Mouse (Mus musculus) lung, embryonic 14.5 days (tissue): ENCODE measurements around the gene Pes1. TPM values are rescaled to one million over a fixed set of nuclear protein-coding genes. Genes with fewer than 3 reads are reported as not detected.
"Not testable (repeated sequence)": the region's sequence is repeated elsewhere in the genome, so short reads cannot be mapped to it uniquely, and the experiment has no call there.

Experiments used
- ATAC-seq: fragments of 200-750 bp; cut with Nextera tagmentation; 2 replicates; pipeline ENCODE4 v1.8.0; 2017; ENCODE audit warnings: mild to moderate bottlenecking, moderate TSS enrichment, moderate library complexity; ENCODE audit not compliant: insufficient read depth
- DNase-seq: peaks from one replicate; pipeline ENCODE4 v3.0.0-alpha.2; 2015
- H3K27ac ChIP-seq: fragments of 300-500 bp; sonication (generic); 2 replicates; pipeline ENCODE4 v1.5.1; 2014; ENCODE audit warnings: low read depth, mild to moderate bottlenecking, moderate library complexity
- H3K27me3 ChIP-seq: fragments of 300-500 bp; sonication (generic); 2 replicates; pipeline ENCODE4 v1.6.1; 2014; ENCODE audit warnings: low read length, control low read depth; ENCODE audit not compliant: insufficient read depth
- H3K36me3 ChIP-seq: fragments of 300-500 bp; sonication (generic); 2 replicates; pipeline ENCODE4 v1.6.1; 2014; ENCODE audit warnings: control low read depth; ENCODE audit not compliant: insufficient read depth
- H3K4me1 ChIP-seq: fragments of 300-500 bp; sonication (generic); 2 replicates; pipeline ENCODE4 v1.6.1; 2014; ENCODE audit warnings: antibody characterized with exemption, control low read depth; ENCODE audit not compliant: insufficient read depth
- H3K4me2 ChIP-seq: fragments of 300-500 bp; sonication (generic); 2 replicates; pipeline ENCODE4 v1.6.1; 2014; ENCODE audit warnings: mild to moderate bottlenecking
- H3K4me3 ChIP-seq: fragments of 300-500 bp; sonication (generic); 2 replicates; pipeline ENCODE4 v1.5.1; 2014; ENCODE audit warnings: low read depth, low read length
- H3K9ac ChIP-seq: fragments of 300-500 bp; sonication (generic); 2 replicates; pipeline ENCODE4 v1.6.1; 2014
- H3K9me3 ChIP-seq: fragments of 300-500 bp; sonication (generic); 2 replicates; pipeline ENCODE4 v1.6.1; 2016; ENCODE audit warnings: low read depth, low read length, control low read depth
- CTCF ChIP-seq: IDR thresholded peaks from 2 replicates; pipeline ENCODE4 v1.5.1; 2016; ENCODE audit warnings: antibody characterized with exemption, low read depth
- WGBS: fragments of 180-500 bp; shearing (Covaris S2); extraction: QIAGEN DNeasy Blood & Tissue Kit; methylation state at CpG from one replicate; pipeline ENCODE4 v1.1.7; 2014; 5-methylcytosine and 5-hydroxymethylcytosine counted together
- polyA plus RNA-seq: library from polyadenylated mRNA; unstranded; fragments of >200 nt; fragmentation: Nextera tagmentation; extraction: Ambion mirVana; gene quantifications from 2 replicates; pipeline ENCODE4 v1.2.1, GENCODE M21; 2014

Gene Pes1
- polyA plus RNA-seq, 1 experiment from 2014 or later = 77.2 TPM

GRCm38 (mm10) chr11:4005220-4005805 lies 41.5 kb downstream of the Pes1 start:
- H3K9ac ChIP-seq = no peak overlapping the region
- no peak overlapping the region for H3K4me3 ChIP-seq
- TF ChIP-seq CTCF = no peak
- H3K27me3 ChIP-seq = 0 out of 2 replicates have a peak, but pooled peaks cover 6% of the 10 kb centered on the region
- no peak overlapping the region for H3K4me2 ChIP-seq
- ATAC-seq (no peak), DNase-seq (no peak)
- H3K36me3 ChIP-seq = no peaks in the 10 kb centered on the region
- 60% methylated on average over 5 of the region's 5 CpGs for WGBS
- no peak overlapping the region for H3K27ac ChIP-seq
- no peaks in the 10 kb centered on the region for H3K4me1 ChIP-seq
- H3K9me3 ChIP-seq = no peaks in the 10 kb centered on the region

DNA sequence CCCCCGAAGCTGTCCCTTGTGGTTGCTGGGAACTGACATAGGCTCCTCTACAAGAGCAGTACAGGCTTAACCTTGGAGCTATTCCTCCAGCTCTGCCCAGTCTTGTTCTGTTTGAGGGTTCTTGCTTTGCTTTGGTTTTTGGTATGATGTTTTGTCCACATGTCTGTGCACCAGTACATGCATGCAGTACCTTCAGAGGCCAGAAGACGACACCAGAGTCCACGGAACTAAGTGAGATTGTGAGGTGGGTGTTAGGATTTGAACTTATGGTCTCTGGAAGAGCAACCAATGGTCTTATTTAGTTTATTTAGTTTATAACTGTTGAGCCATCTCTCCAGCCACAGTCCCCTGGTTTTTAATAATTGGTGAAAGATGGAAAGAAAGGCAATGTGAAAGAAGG lies 42.7 kb downstream of the Pes1 start:
- TF ChIP-seq CTCF = peak; percentile 48
- Histone ChIP-seq H3K36me3 (no peaks in the 10 kb centered on the region), H3K4me3 (no peak overlapping the region), H3K27me3 (no peaks in the 10 kb centered on the region), H3K9ac (no peak overlapping the region), H3K27ac (no peak overlapping the region), H3K9me3 (no peaks in the 10 kb centered on the region), H3K4me2 (no peak overlapping the region), H3K4me1 (no peaks in the 10 kb centered on the region)
- peak; percentile 12 for DNase-seq
- 73% methylated on average over 3 of the region's 3 CpGs for whole genome bisulfite sequencing
- no peak for ATAC-seq

GRCm38 (mm10) chr11:4012616-4013015 lies 48.8 kb downstream of the Pes1 start:
- no peaks in the 10 kb centered on the region for H3K36me3 ChIP-seq
- no peak for TF ChIP-seq CTCF
- WGBS = 69% methylated on average over 1 of the region's 1 CpGs
- no peak for DNase-seq
- no peak overlapping the region for H3K27ac ChIP-seq
- ATAC-seq = no peak
- H3K4me1 ChIP-seq = no peaks in the 10 kb centered on the region
- H3K9me3 ChIP-seq = no peaks in the 10 kb centered on the region
- no peak overlapping the region for H3K4me2 ChIP-seq
- H3K9ac ChIP-seq = no peak overlapping the region
- no peak overlapping the region for H3K4me3 ChIP-seq
- H3K27me3 ChIP-seq = no peaks in the 10 kb centered on the region

DNA sequence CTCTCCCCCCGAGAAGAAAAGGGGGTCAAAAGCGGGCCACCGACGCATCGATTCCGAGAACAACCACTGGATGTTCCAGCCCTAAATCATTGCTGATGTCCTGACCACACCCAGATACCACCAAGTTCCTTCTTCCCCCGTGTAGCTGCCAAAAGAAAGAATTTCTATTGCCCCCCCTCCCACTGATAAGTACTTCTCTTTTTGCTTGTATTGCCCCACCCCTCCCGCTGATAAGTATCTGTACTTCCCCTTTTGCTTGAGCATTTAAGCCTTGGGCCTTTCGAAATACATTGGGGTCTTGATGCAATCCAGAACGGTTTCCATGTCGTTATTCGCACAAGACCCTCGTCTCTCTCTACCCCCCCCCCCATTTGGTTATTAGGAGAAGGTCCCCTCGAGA lies 52.0 kb downstream of the Pes1 start:
- not testable (repeated sequence) for H3K9me3 ChIP-seq, H3K4me3 ChIP-seq, H3K27me3 ChIP-seq, H3K9ac ChIP-seq, H3K4me1 ChIP-seq, ATAC-seq, H3K27ac ChIP-seq, DNase-seq, H3K4me2 ChIP-seq, H3K36me3 ChIP-seq
- WGBS = 85% methylated on average over 14 of the region's 14 CpGs

- not testable (repeated sequence) for H3K27me3 ChIP-seq, H3K9ac ChIP-seq, ATAC-seq, H3K9me3 ChIP-seq, H3K4me1 ChIP-seq, H3K4me2 ChIP-seq, DNase-seq, H3K4me3 ChIP-seq, H3K27ac ChIP-seq, H3K36me3 ChIP-seq
- 87% methylated on average over 13 of the region's 13 CpGs for WGBS
These were observed 58.3 kb downstream of the Pes1 start for GRCm38 (mm10) chr11:4022111-4022510.

GRCm38 (mm10) chr11:4023321-4023720 lies 59.5 kb downstream of the Pes1 start:
- no peaks in the 10 kb centered on the region for H3K36me3 ChIP-seq
- H3K27ac ChIP-seq = no peak overlapping the region
- H3K4me2 ChIP-seq = no peak overlapping the region
- no peaks in the 10 kb centered on the region for H3K4me1 ChIP-seq
- no peak for DNase-seq
- no peak overlapping the region for H3K9ac ChIP-seq
- whole genome bisulfite sequencing = 64% methylated on average over 2 of the region's 2 CpGs
- no peak for TF ChIP-seq CTCF
- H3K27me3 ChIP-seq = no peaks in the 10 kb centered on the region
- no peak for ATAC-seq
- H3K9me3 ChIP-seq = no peaks in the 10 kb centered on the region
- no peak overlapping the region for H3K4me3 ChIP-seq

- TF ChIP-seq CTCF = no peak
- DNase-seq (no peak), ATAC-seq (no peak)
- peaks cover 7% of the 10 kb centered on the region; the same call in 1 of the 2 replicates for H3K27me3 ChIP-seq
- no peaks in the 10 kb centered on the region for H3K36me3 ChIP-seq
- H3K9me3 ChIP-seq = no peaks in the 10 kb centered on the region
- WGBS = 71% methylated on average over 8 of the region's 8 CpGs
- no peak overlapping the region for H3K4me2 ChIP-seq
- no peak overlapping the region for H3K9ac ChIP-seq
- H3K27ac ChIP-seq = no peak overlapping the region
- no peak overlapping the region for H3K4me3 ChIP-seq
- H3K4me1 ChIP-seq = no peaks in the 10 kb centered on the region
These were observed 63.3 kb downstream of the Pes1 start for GRCm38 (mm10) chr11:4027066-4027465.
